Mouse (Mus musculus) limb, embryonic 14.5 days (tissue): ENCODE measurements at regions not wholly inside any gene's neighbourhood (a gene's known extent, or its start where the extent isn't known, plus 50 kb on each side); places are given as distances from the start of the nearest gene placed in this dataset.

Experiments used
- ATAC-seq: fragments of 200-750 bp; cut with Nextera tagmentation; 2 replicates; pipeline ENCODE4 v1.8.0; 2017; ENCODE audit warnings: low read depth, moderate number of reproducible peaks, moderate TSS enrichment; ENCODE audit not compliant: low FRiP score
- DNase-seq: peaks from one replicate; pipeline ENCODE4 v3.0.0-alpha.2; 2015; ENCODE audit warnings: low spot score
- H3K27ac ChIP-seq: fragments of 300-500 bp; sonication (generic); replicated peaks from 2 replicates; pipeline ENCODE4 v1.5.1; 2014; ENCODE audit warnings: low read depth, mild to moderate bottlenecking, low read length, moderate library complexity, mixed read lengths
- H3K27me3 ChIP-seq: fragments of 300-500 bp; sonication (generic); 2 replicates; pipeline ENCODE4 v1.6.1; 2014; ENCODE audit warnings: low read length, mixed read lengths; ENCODE audit not compliant: control insufficient read depth, insufficient read depth
- H3K36me3 ChIP-seq: fragments of 300-500 bp; sonication (generic); 2 replicates; pipeline ENCODE4 v1.6.1; 2014; ENCODE audit warnings: mild to moderate bottlenecking, low read length, moderate library complexity, mixed read lengths; ENCODE audit not compliant: control insufficient read depth, insufficient read depth
- H3K4me1 ChIP-seq: fragments of 300-500 bp; sonication (generic); 2 replicates; pipeline ENCODE4 v1.6.1; 2014; ENCODE audit warnings: antibody characterized with exemption, low read length, mixed read lengths; ENCODE audit not compliant: control insufficient read depth, insufficient read depth
- H3K4me2 ChIP-seq: fragments of 300-500 bp; sonication (generic); replicated peaks from 2 replicates; pipeline ENCODE4 v1.6.1; 2014; ENCODE audit warnings: low read depth, mild to moderate bottlenecking, low read length, moderate library complexity; ENCODE audit not compliant: severe bottlenecking
- H3K4me3 ChIP-seq: fragments of 300-500 bp; sonication (generic); replicated peaks from 2 replicates; pipeline ENCODE4 v1.5.1; 2014; ENCODE audit warnings: low read length
- H3K9ac ChIP-seq: fragments of 300-500 bp; sonication (generic); 2 replicates; pipeline ENCODE4 v1.6.1; 2014; ENCODE audit warnings: mild to moderate bottlenecking, low read depth, low read length, moderate library complexity; ENCODE audit not compliant: severe bottlenecking
- H3K9me3 ChIP-seq: fragments of 300-500 bp; sonication (generic); 2 replicates; pipeline ENCODE4 v1.6.1; 2016; ENCODE audit warnings: low read length; ENCODE audit not compliant: control insufficient read depth
- POLR2A ChIP-seq: fragments of 200-500 bp; IDR thresholded peaks from 2 replicates; pipeline ENCODE4 v1.8.0; 2012; ENCODE audit warnings: inconsistent platforms, mild to moderate bottlenecking, moderate library complexity, borderline replicate concordance; ENCODE audit not compliant: insufficient read depth, insufficient read length; ENCODE audit errors: extremely low read depth
- WGBS: fragments of 180-500 bp; shearing (Covaris S2); extraction: QIAGEN DNeasy Blood & Tissue Kit; methylation state at CpG from one replicate; pipeline ENCODE4 v1.1.7; 2014; 5-methylcytosine and 5-hydroxymethylcytosine counted together

GRCm38 (mm10) chr19:52721776-52722175 is 318.2 kb downstream of the Xpnpep1 start:
- 24% methylated on average over 1 of the region's 1 CpGs for WGBS
- H3K4me3 ChIP-seq, result no peak overlapping the region
- TF ChIP-seq POLR2A, result no peak
- H3K4me2 ChIP-seq, result no peak overlapping the region
- H3K36me3 ChIP-seq, result no peaks in the 10 kb centered on the region
- no peak overlapping the region for H3K9ac ChIP-seq
- H3K27ac ChIP-seq, result no peak overlapping the region
- H3K27me3 ChIP-seq, result no peaks in the 10 kb centered on the region
- ATAC-seq (no peak), DNase-seq (no peak)
- H3K9me3 ChIP-seq, result no peaks in the 10 kb centered on the region
- H3K4me1 ChIP-seq, result no peaks in the 10 kb centered on the region

DNA sequence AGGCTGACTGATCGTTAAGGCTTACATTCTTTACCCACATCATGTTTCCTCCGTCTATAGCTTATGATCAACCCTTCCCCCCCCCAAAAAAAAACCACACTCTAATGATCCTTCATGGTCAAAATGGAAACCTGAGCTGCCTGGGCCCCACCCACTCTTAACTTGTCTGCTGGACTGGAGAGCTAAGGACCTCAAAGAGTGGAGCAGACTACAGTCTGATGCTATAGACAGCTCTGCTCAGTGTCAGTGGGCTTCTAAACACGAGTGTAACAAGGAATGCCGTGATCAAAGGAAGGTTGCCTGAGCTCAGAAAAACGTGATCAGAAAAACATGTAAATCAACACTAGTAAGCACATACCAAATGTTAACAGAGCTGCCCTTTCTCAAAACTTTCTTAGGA is 324.7 kb downstream of the Xpnpep1 start:
- DNase-seq, result no peak
- no peak for TF ChIP-seq POLR2A
- H3K4me1 ChIP-seq, result no peaks in the 10 kb centered on the region
- H3K9me3 ChIP-seq, result no peaks in the 10 kb centered on the region
- no peak overlapping the region for H3K4me2 ChIP-seq
- no peak overlapping the region for H3K9ac ChIP-seq
- WGBS, result 25% methylated on average over 5 of the region's 5 CpGs
- no peak overlapping the region for H3K4me3 ChIP-seq
- no peaks in the 10 kb centered on the region for H3K36me3 ChIP-seq
- H3K27ac ChIP-seq, result no peak overlapping the region
- H3K27me3 ChIP-seq, result no peaks in the 10 kb centered on the region
- ATAC-seq, result no peak

DNA sequence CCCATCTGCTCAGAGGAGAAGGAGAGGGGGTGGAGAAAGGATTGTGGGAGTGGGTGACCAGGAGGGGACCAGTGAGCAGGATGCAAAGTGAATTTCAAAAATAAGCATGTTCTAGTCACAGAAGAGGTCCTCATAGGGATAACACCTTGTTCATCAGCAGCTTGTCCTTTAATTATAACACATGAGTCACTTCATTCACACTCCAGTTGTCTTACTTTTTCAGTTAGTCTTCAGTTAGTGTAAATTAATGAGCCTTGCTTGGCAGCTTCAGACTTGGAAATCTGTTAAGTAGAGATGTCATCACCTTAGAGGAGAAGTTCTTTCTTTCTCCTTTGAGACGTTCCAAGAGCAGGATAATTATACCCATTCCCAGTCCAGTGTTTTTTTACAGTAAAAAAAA is 332.3 kb downstream of the Xpnpep1 start:
- H3K9ac ChIP-seq, result no peak overlapping the region
- ATAC-seq, result no peak
- H3K4me2 ChIP-seq, result no peak overlapping the region
- H3K4me3 ChIP-seq, result no peak overlapping the region
- no peak for TF ChIP-seq POLR2A
- H3K36me3 ChIP-seq, result no peaks in the 10 kb centered on the region
- no peaks in the 10 kb centered on the region for H3K4me1 ChIP-seq
- H3K27me3 ChIP-seq, result no peaks in the 10 kb centered on the region
- no peaks in the 10 kb centered on the region for H3K9me3 ChIP-seq
- DNase-seq, result no peak
- 71% methylated on average over 1 of the region's 1 CpGs for WGBS
- no peak overlapping the region for H3K27ac ChIP-seq

GRCm38 (mm10) chr19:52661009-52661408 is 379.0 kb downstream of the Xpnpep1 start:
- WGBS, result 40% methylated on average over 5 of the region's 5 CpGs
- ATAC-seq, result no peak
- no peaks in the 10 kb centered on the region for H3K36me3 ChIP-seq

DNA sequence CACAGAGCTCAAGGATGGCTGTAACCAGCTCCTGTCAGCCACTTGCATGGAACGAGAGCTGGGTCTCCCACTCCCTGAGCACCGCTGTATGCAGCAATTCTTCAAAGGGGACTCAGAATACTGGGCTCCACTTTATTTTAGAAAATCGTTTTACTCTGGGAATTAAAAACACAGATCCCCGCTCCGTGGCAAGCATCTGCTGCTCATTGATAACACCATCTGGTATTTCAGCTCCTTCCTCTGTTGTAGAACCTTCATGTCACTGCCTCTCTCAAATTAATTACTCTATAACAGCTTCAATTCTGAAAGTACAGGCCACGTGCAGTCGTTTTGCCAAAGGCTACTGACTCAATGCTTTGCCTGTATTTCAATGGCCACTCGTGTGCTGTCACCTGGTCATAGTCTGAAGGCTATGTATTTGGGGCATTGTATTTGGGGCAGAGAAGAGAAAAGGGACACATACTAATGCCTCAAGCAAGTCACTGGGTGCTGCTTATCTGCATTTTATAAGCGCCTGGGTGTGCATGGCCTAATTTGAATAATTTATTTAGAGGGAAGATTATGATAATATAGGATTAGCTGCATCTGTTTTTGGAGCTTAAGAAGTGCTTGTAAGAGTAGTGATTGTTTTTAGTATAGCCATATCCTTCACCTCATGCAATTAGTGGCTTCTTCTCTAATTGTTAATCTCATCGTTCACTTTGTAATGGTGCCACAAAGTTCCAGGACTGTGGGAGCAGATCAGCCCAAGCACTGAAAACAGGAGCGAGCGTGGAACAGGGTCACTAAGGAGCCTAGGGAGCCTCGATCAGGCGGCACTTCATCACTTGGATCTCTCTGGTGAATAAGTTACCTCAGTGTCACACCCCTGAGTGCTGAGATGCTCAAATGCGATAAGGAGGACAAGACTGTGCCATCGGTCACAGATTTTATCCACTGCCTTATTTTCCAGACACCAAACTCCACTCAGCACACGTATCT is 383.3 kb downstream of the Ins1 start:
- no peak overlapping the region for H3K4me3 ChIP-seq
- no peak overlapping the region for H3K4me2 ChIP-seq
- H3K9me3 ChIP-seq, result no peaks in the 10 kb centered on the region
- H3K36me3 ChIP-seq, result no peaks in the 10 kb centered on the region
- 46% methylated on average over 17 of the region's 17 CpGs for WGBS
- ATAC-seq (no peak), DNase-seq (no peak)
- no peaks in the 10 kb centered on the region for H3K27me3 ChIP-seq
- no peak overlapping the region for H3K27ac ChIP-seq
- no peak for TF ChIP-seq POLR2A
- H3K9ac ChIP-seq, result no peak overlapping the region
- no peaks in the 10 kb centered on the region for H3K4me1 ChIP-seq

More at GRCm38 (mm10) chr19:52661009-52661408, 379.0 kb downstream of the Xpnpep1 start:
- H3K4me3 ChIP-seq, result no peak overlapping the region
- H3K27me3 ChIP-seq, result no peaks in the 10 kb centered on the region
- no peaks in the 10 kb centered on the region for H3K4me1 ChIP-seq
- TF ChIP-seq POLR2A, result no peak
- H3K27ac ChIP-seq, result no peak overlapping the region
- H3K9ac ChIP-seq, result no peak overlapping the region
- DNase-seq, result no peak
- no peaks in the 10 kb centered on the region for H3K9me3 ChIP-seq
- no peak overlapping the region for H3K4me2 ChIP-seq
